Mouse (Mus musculus) MEL (cell line): ENCODE data around the gene Brca2. TPM values are rescaled to one million over a fixed set of nuclear protein-coding genes. Genes with fewer than 3 reads are reported as not detected.

ENCODE experiments used
- DNase-seq: peaks from one replicate; pipeline ENCODE4 v3.0.0; 2011; ENCODE audit warnings: low read depth, low spot score
- H3K27ac ChIP-seq: 2 replicates; pipeline ENCODE4 v1.5.1; 2012; ENCODE audit warnings: low read depth, mild to moderate bottlenecking, control low read depth, low read length, moderate library complexity; ENCODE audit not compliant: control insufficient read depth
- H3K27me3 ChIP-seq, 2 experiments: fragments of 150-350 bp in 1 of 2; sonication (generic) in 1 of 2; 2 replicates each; pipeline ENCODE4 v1.6.1; 2012; ENCODE audit warnings: low read length in 2 of 2, mild to moderate bottlenecking in 2 of 2, improper control_type of control experiment in 1 of 2, moderate library complexity in 1 of 2; ENCODE audit not compliant: insufficient read depth in 2 of 2, control insufficient read depth in 1 of 2
- H3K36me3 ChIP-seq, 2 experiments: 2 replicates each; pipeline ENCODE4 v1.6.1; 2012 to 2014; ENCODE audit warnings: low read length in 2 of 2, improper control_type of control experiment in 1 of 2, inconsistent platforms in 1 of 2, mild to moderate bottlenecking in 1 of 2; ENCODE audit not compliant: insufficient read depth in 2 of 2, control insufficient read depth in 1 of 2
- H3K4me1 ChIP-seq, 2 experiments: fragments of 150-350 bp in 1 of 2; sonication (generic) in 1 of 2; 2 replicates each; pipeline ENCODE4 v1.6.1; 2012; ENCODE audit warnings: low read length in 2 of 2, improper control_type of control experiment in 1 of 2, mild to moderate bottlenecking in 1 of 2; ENCODE audit not compliant: insufficient read depth in 2 of 2, control insufficient read depth in 1 of 2
- H3K4me3 ChIP-seq, 2 experiments: fragments of 150-350 bp in 1 of 2; sonication (generic) in 1 of 2; 2 replicates each; pipeline ENCODE4 v1.5.1; 2012; ENCODE audit warnings: low read depth in 2 of 2, low read length in 2 of 2, mild to moderate bottlenecking in 2 of 2, moderate library complexity in 2 of 2, control low read depth in 1 of 2, improper control_type of control experiment in 1 of 2; ENCODE audit not compliant: control insufficient read depth in 1 of 2, insufficient read depth in 1 of 2
- H3K79me2 ChIP-seq: 2 replicates; pipeline ENCODE4 v1.6.1; 2012; ENCODE audit warnings: mild to moderate bottlenecking, low read length, moderate library complexity; ENCODE audit not compliant: control insufficient read depth, poor library complexity, insufficient read depth
- H3K9ac ChIP-seq: 2 replicates; pipeline ENCODE4 v1.6.1; 2012; ENCODE audit warnings: low read depth, mild to moderate bottlenecking, control low read depth, low read length, moderate library complexity; ENCODE audit not compliant: control insufficient read depth, poor library complexity, severe bottlenecking
- H3K9me3 ChIP-seq: fragments of 150-350 bp; sonication (generic); replicated peaks from 2 replicates; pipeline ENCODE4 v1.6.1; 2012; ENCODE audit warnings: mild to moderate bottlenecking, low read length, improper control_type of control experiment, moderate library complexity; ENCODE audit not compliant: insufficient read depth
- BHLHE40 ChIP-seq: IDR thresholded peaks from 2 replicates; pipeline ENCODE4 v1.6.1; 2012; ENCODE audit warnings: low read depth, mild to moderate bottlenecking, inconsistent platforms, low read length, improper control_type of control experiment, borderline replicate concordance
- CHD1 ChIP-seq: IDR thresholded peaks from 2 replicates; pipeline ENCODE4 v1.6.1; 2012; ENCODE audit warnings: low read depth, mild to moderate bottlenecking, inconsistent platforms, low read length, improper control_type of control experiment
- CHD2 ChIP-seq: IDR thresholded peaks from 2 replicates; pipeline ENCODE4 v1.6.1; 2011; ENCODE audit warnings: low read length, improper control_type of control experiment
- CTCF ChIP-seq, 3 experiments: IDR thresholded peaks in 2 of 3; conservative IDR thresholded peaks in 1 of 3; 2 replicates each; pipeline ENCODE4 v1.5.1; 2011 to 2012; ENCODE audit warnings: low read length in 3 of 3, low read depth in 2 of 3, mild to moderate bottlenecking in 2 of 3, improper control_type of control experiment in 1 of 3, inconsistent platforms in 1 of 3, mixed read lengths in 1 of 3, moderate library complexity in 1 of 3; ENCODE audit not compliant: control insufficient read depth in 1 of 3, insufficient read depth in 1 of 3, poor library complexity in 1 of 3, severe bottlenecking in 1 of 3
- ELF1 ChIP-seq: IDR thresholded peaks from 2 replicates; pipeline ENCODE4 v1.6.1; 2014; ENCODE audit warnings: low read depth, mild to moderate bottlenecking, inconsistent platforms, low read length, improper control_type of control experiment, moderate library complexity
- EP300 ChIP-seq, 2 experiments: IDR thresholded peaks; 2 replicates each; pipeline ENCODE4 v1.6.1; 2011; ENCODE audit warnings: improper control_type of control experiment in 2 of 2, low read length in 2 of 2, low read depth in 1 of 2, mild to moderate bottlenecking in 1 of 2
- ETS1 ChIP-seq: IDR thresholded peaks from 2 replicates; pipeline ENCODE4 v1.6.1; 2012; ENCODE audit warnings: low read depth, mild to moderate bottlenecking, inconsistent platforms, low read length, improper control_type of control experiment, moderate library complexity
- GATA1 ChIP-seq: IDR thresholded peaks from 2 replicates; pipeline ENCODE4 v1.6.1; 2011; ENCODE audit warnings: low read depth, low read length, improper control_type of control experiment
- HCFC1 ChIP-seq: IDR thresholded peaks from 2 replicates; pipeline ENCODE4 v1.6.1; 2012; ENCODE audit warnings: low read depth, mild to moderate bottlenecking, inconsistent platforms, low read length, improper control_type of control experiment, moderate library complexity
- KAT2A ChIP-seq: conservative IDR thresholded peaks from 2 replicates; pipeline ENCODE4 v1.6.1; 2012; ENCODE audit warnings: low read depth, low read length, improper control_type of control experiment, inconsistent platforms
- MAX ChIP-seq: IDR thresholded peaks from 2 replicates; pipeline ENCODE4 v1.6.1; 2011; ENCODE audit warnings: low read length, improper control_type of control experiment
- MAZ ChIP-seq: IDR thresholded peaks from 2 replicates; pipeline ENCODE4 v1.6.1; 2012; ENCODE audit warnings: low read depth, mild to moderate bottlenecking, inconsistent platforms, low read length, improper control_type of control experiment
- MEF2A ChIP-seq: IDR thresholded peaks from 2 replicates; pipeline ENCODE4 v1.6.1; 2014; ENCODE audit warnings: low read depth, mild to moderate bottlenecking, inconsistent platforms, low read length, improper control_type of control experiment; ENCODE audit not compliant: poor library complexity, insufficient replicate concordance, severe bottlenecking; ENCODE audit errors: extremely low read depth
- MXI1 ChIP-seq: IDR thresholded peaks from 2 replicates; pipeline ENCODE4 v1.6.1; 2011; ENCODE audit warnings: mild to moderate bottlenecking, low read depth, low read length, improper control_type of control experiment
- MYB ChIP-seq: IDR thresholded peaks from 2 replicates; pipeline ENCODE4 v1.6.1; 2011; ENCODE audit warnings: mild to moderate bottlenecking, low read depth, low read length, improper control_type of control experiment
- MYC ChIP-seq: IDR thresholded peaks from 2 replicates; pipeline ENCODE4 v1.6.1; 2011; ENCODE audit warnings: low read depth, mild to moderate bottlenecking, low read length, improper control_type of control experiment, moderate library complexity
- NELFE ChIP-seq: IDR thresholded peaks from 2 replicates; pipeline ENCODE4 v1.6.1; 2011; ENCODE audit warnings: low read depth, low read length, improper control_type of control experiment
- NRF1 ChIP-seq: IDR thresholded peaks from 2 replicates; pipeline ENCODE4 v1.6.1; 2014; ENCODE audit warnings: low read depth, mild to moderate bottlenecking, inconsistent platforms, low read length, improper control_type of control experiment, moderate library complexity; ENCODE audit not compliant: poor library complexity, insufficient read depth, severe bottlenecking
- POLR2A ChIP-seq, 2 experiments: IDR thresholded peaks; 2 replicates each; pipeline ENCODE4 v1.6.1; 2011 to 2012; ENCODE audit warnings: low read length in 2 of 2, mild to moderate bottlenecking in 2 of 2, control low read depth in 1 of 2, improper control_type of control experiment in 1 of 2, low read depth in 1 of 2, moderate library complexity in 1 of 2; ENCODE audit not compliant: control insufficient read depth in 1 of 2, insufficient read depth in 1 of 2, poor library complexity in 1 of 2
- POLR2AphosphoS2 ChIP-seq: IDR thresholded peaks from 2 replicates; pipeline ENCODE4 v1.6.1; 2011; ENCODE audit warnings: low read length, improper control_type of control experiment
- RAD21 ChIP-seq: IDR thresholded peaks from 2 replicates; pipeline ENCODE4 v1.6.1; 2011; ENCODE audit warnings: mild to moderate bottlenecking, low read depth, low read length, improper control_type of control experiment
- RCOR1 ChIP-seq: IDR thresholded peaks from 2 replicates; pipeline ENCODE4 v1.6.1; 2012; ENCODE audit warnings: low read depth, mild to moderate bottlenecking, inconsistent platforms, low read length, improper control_type of control experiment
- SIN3A ChIP-seq: IDR thresholded peaks from 2 replicates; pipeline ENCODE4 v1.6.1; 2012; ENCODE audit warnings: low read length, improper control_type of control experiment, inconsistent platforms
- SMC3 ChIP-seq: IDR thresholded peaks from 2 replicates; pipeline ENCODE4 v1.6.1; 2011; ENCODE audit warnings: low read depth, low read length, improper control_type of control experiment
- TAL1 ChIP-seq: IDR thresholded peaks from 2 replicates; pipeline ENCODE4 v1.6.1; 2012; ENCODE audit warnings: mild to moderate bottlenecking, inconsistent platforms, low read length, moderate library complexity, mixed read lengths
- TBP ChIP-seq: IDR thresholded peaks from 2 replicates; pipeline ENCODE4 v1.8.0; 2011; ENCODE audit warnings: low read depth, low read length, improper control_type of control experiment
- TCF12 ChIP-seq: IDR thresholded peaks from 2 replicates; pipeline ENCODE4 v1.6.1; 2014; ENCODE audit warnings: low read depth, mild to moderate bottlenecking, inconsistent platforms, low read length, improper control_type of control experiment, moderate library complexity
- UBTF ChIP-seq: IDR thresholded peaks from 2 replicates; pipeline ENCODE4 v1.6.1; 2012; ENCODE audit warnings: low read depth, mild to moderate bottlenecking, inconsistent platforms, low read length, improper control_type of control experiment, moderate library complexity, borderline replicate concordance; ENCODE audit not compliant: insufficient read depth
- USF1 ChIP-seq: IDR thresholded peaks from 2 replicates; pipeline ENCODE4 v1.6.1; 2014; ENCODE audit warnings: low read depth, mild to moderate bottlenecking, inconsistent platforms, low read length, improper control_type of control experiment, moderate library complexity
- ZC3H11A ChIP-seq: IDR thresholded peaks from 2 replicates; pipeline ENCODE4 v1.6.1; 2012; ENCODE audit warnings: low read depth, mild to moderate bottlenecking, inconsistent platforms, low read length, improper control_type of control experiment
- ZKSCAN1 ChIP-seq: IDR thresholded peaks from 2 replicates; pipeline ENCODE4 v1.6.1; 2012; ENCODE audit warnings: low read depth, mild to moderate bottlenecking, inconsistent platforms, low read length, improper control_type of control experiment, moderate library complexity
- ZMIZ1 ChIP-seq: IDR thresholded peaks from 2 replicates; pipeline ENCODE4 v1.6.1; 2012; ENCODE audit warnings: low read depth, mild to moderate bottlenecking, inconsistent platforms, low read length, improper control_type of control experiment, moderate library complexity
- ZNF384 ChIP-seq: IDR thresholded peaks from 2 replicates; pipeline ENCODE4 v1.6.1; 2012; ENCODE audit warnings: low read depth, mild to moderate bottlenecking, inconsistent platforms, low read length, improper control_type of control experiment
- polyA plus RNA-seq, 2 experiments: library from polyadenylated mRNA; stranded (reverse) in 1 of 2; unstranded in 1 of 2; fragments of >175 nt in 1 of 2; fragments of >200 nt in 1 of 2; gene quantifications; 2 replicates each; pipeline versions ENCODE4 v1.2.1 to v1.2.4; 2012; ENCODE audit warnings: low replicate concordance in 2 of 2, low read depth in 1 of 2; ENCODE audit not compliant: insufficient read length in 2 of 2, insufficient read depth in 1 of 2, missing spikeins in 1 of 2
- total RNA-seq: library from RNA; depleted of rRNA; stranded (reverse); fragments of 300-350 nt; gene quantifications from 2 replicates; pipeline ENCODE4 v1.2.3, GENCODE M21; 2012

The Brca2 gene
- total and polyA plus RNA-seq, 3 experiments, result 29.8 to 239 (median 53.4) TPM

- Histone ChIP-seq H3K79me2 (peaks cover 10% of the 10 kb centered on the region; the same call in 1 of the 2 replicates), H3K27ac (peak overlapping the region; percentile 77), H3K36me3 (peaks cover 0 to 25% of the 10 kb centered on the region in 2 experiments; a peak in 2 of 4 replicates), H3K9ac (peak overlapping the region; percentile 83), H3K4me3 (peak overlapping the region; percentile 62 to 80), H3K27me3 (no peaks in the 10 kb centered on the region), H3K9me3 (no peaks in the 10 kb centered on the region), H3K4me1 (peaks cover 16 to 19% of the 10 kb centered on the region in 2 experiments)
- peak; percentile 72 for DNase-seq
- peak; percentile 32; the same call in 1 of the 2 replicates for TF ChIP-seq UBTF
- TF ChIP-seq GATA1, result no peak
- no peak for TF ChIP-seq ZC3H11A
- no peak for TF ChIP-seq MEF2A
- 0 out of 2 replicates have a peak, but pooled peaks have one; percentile 16 for TF ChIP-seq TCF12
- TF ChIP-seq ZNF384, result no peak
- no peak for TF ChIP-seq TBP
- TF ChIP-seq ETS1, result no peak
- peak; percentile 91 for TF ChIP-seq MXI1
- TF ChIP-seq NRF1, result peak; percentile 52; the same call in 1 of the 2 replicates
- TF ChIP-seq TAL1, result no peak
- TF ChIP-seq NELFE, result no peak; the same call in 1 of the 2 replicates
- peak; percentile 83 for TF ChIP-seq USF1
- no peak for TF ChIP-seq ELF1
- no peak for TF ChIP-seq CTCF (IDR thresholded peaks at IDR 0.05 in 2 of 3, conservative IDR thresholded peaks at IDR 0.05 in 1 of 3; ENCODE audit: control insufficient read depth in 1 of 3, insufficient read depth in 1 of 3, low read depth in 2 of 3, low read length in 3 of 3, poor library complexity in 1 of 3, severe bottlenecking in 1 of 3)
- TF ChIP-seq KAT2A, result no peak
- TF ChIP-seq MYB, result no peak
- TF ChIP-seq MYC, result no peak
- no peak; the same call in 1 of the 2 replicates for TF ChIP-seq ZMIZ1
- TF ChIP-seq POLR2AphosphoS2, result no peak; the same call in 1 of the 2 replicates
- no peak for TF ChIP-seq EP300 (IDR thresholded peaks at IDR 0.05; ENCODE audit: low read depth in 1 of 2, low read length in 2 of 2)
- TF ChIP-seq RCOR1, result no peak
- peak in 1 of 2 experiments; percentile 9; a peak in 1 of 4 replicates for TF ChIP-seq POLR2A (IDR thresholded peaks at IDR 0.05; ENCODE audit: control insufficient read depth in 1 of 2, insufficient read depth in 1 of 2, low read depth in 1 of 2, low read length in 2 of 2, poor library complexity in 1 of 2)
- TF ChIP-seq SIN3A, result peak; percentile 81; the same call in 1 of the 2 replicates
- no peak for TF ChIP-seq CHD2
- TF ChIP-seq SMC3, result no peak
- TF ChIP-seq MAZ, result peak; percentile 82; the same call in 1 of the 2 replicates
- TF ChIP-seq RAD21, result no peak
- no peak for TF ChIP-seq ZKSCAN1
- TF ChIP-seq MAX, result peak; percentile 74; the same call in 1 of the 2 replicates
- 0 out of 2 replicates have a peak, but pooled peaks have one; percentile 26 for TF ChIP-seq HCFC1
- TF ChIP-seq BHLHE40, result no peak
- TF ChIP-seq CHD1, result no peak; the same call in 1 of the 2 replicates
Observed at GRCm38 (mm10) chr5:150593756-150594648, 71.6 kb downstream of the Brca2 start.
